Mouse (Mus musculus) C3H10T1/2 (cell line): ENCODE data around the gene Pld1. TPM values are rescaled to one million over a fixed set of nuclear protein-coding genes. Genes with fewer than 3 reads are reported as not detected.

Source experiments
- polyA plus RNA-seq, 2 experiments: library from polyadenylated mRNA; unstranded; fragments of >200 nt; fragmentation: generic; extraction: Trizol; gene quantifications; one replicate each; pipeline ENCODE4 v1.2.1; 2012; ENCODE audit warnings: missing spikeins in 2 of 2

The Pld1 gene
- 1 to 10 TPM in 1 of 2 experiments, under 1 TPM in 1; 0.25 to 5.1 TPM for polyA plus RNA-seq

DNA sequence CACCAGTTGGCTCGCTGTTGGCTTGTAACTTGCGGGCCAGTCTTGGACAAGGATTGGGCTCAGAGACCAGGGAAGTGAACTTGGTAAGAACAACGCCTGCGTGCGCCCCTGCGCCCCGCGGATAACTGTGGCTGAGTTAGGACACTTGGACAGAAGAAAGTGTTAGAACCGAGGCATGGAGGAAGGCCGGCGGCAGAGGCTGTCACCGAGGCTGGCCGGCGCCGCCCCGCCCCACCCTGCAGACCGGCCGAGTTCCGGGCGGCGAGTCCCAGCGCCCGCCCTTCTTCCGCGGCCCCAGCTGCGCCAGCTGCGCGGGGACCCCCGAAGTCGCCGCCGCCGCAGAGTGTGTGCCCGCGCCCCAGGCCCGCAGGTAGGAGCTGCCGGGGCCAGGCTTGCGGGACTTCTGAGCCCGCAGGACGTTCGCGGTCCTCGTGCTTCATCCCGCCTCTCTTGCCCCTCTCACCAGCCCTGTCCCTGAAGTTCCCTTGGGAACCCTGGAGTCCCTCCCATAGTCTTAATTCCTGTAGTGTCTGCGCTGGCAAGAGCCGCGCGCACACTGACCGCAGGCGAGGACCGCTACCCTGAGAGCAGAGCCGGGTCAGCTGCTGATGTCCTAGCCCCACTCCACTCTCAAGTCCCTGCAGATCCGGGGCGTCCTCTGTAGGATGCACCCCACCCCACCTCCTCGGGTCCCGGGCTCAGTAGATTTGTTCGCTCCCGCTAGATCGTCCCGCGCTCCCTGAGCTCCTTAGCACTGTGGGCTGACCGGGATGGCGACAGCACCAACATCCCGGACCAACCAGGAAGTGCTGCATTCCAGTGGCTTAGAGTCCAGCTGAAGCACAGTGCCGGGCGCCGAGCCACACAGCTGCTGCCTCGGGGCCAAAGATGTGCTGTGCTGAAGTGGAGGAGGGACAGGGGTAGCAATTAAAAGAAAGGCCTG is at the start of gene Pld1:
TSS of gene Pld1 (plus strand) at position 315 of the 943 bp plus-strand sequence.

DNA sequence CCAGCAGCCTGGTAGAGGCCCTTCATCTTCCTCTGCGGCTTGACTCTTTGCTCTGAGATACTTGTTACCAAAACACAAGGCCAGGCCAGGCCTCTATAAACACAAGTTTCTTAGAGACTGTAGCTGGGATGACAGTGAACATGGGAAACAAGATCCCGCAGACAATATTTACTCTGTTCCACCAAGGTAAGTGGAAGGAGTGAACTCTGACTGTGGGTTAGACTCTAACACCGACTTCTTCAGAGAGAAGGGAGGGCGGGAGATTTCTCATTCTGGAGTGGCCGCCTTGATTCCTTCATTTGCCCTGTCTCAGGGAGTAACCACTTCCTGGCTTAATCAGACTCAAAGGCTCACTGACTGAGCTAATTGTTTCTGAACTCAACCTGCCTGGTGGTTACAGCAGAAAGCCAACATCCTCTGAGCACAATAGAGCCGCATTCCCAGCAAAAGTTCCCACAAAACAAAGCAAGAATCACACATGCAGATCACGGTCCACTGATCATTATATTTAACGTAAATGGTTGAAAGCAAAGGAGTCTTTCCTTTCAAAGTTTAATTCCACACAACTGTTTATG is 42.1 kb upstream of the Pld1 start, which contains the start of gene Tmem212:
TSS of gene Tmem212 (minus strand) at position 51 of the 575 bp plus-strand sequence.

Other genes with a start within 250 kb of the Pld1 start
- 10 to 100 TPM in 1 of 2 experiments, under 1 TPM in 1; 0.56 to 12.6 TPM for gene Fndc3b, start 227.4 kb upstream of the Pld1 start, polyA plus RNA-seq
- not detected for gene Tmem212, start 42.3 kb upstream of the Pld1 start, polyA plus RNA-seq